Mouse (Mus musculus) common myeloid progenitor, adult 5-6 weeks (primary cell): ENCODE measurements around the gene Foxd1. TPM values are rescaled to one million over a fixed set of nuclear protein-coding genes. Genes with fewer than 3 reads are reported as not detected.

Experiments used
- ATAC-seq: replicated peaks from 2 replicates; pipeline ENCODE4 v1.8.0; 2016; ENCODE audit warnings: low read depth, mild to moderate bottlenecking, moderate TSS enrichment, inconsistent platforms; ENCODE audit not compliant: poor library complexity, severe bottlenecking
- total RNA-seq: library from RNA; stranded (forward); fragments of 200-1000, 187-1606 nt; gene quantifications from 2 replicates; pipeline ENCODE4 v1.2.3, GENCODE M21; 2017

Gene Foxd1
- total RNA-seq, 1 experiment from 2014 or later, result not detected

DNA sequence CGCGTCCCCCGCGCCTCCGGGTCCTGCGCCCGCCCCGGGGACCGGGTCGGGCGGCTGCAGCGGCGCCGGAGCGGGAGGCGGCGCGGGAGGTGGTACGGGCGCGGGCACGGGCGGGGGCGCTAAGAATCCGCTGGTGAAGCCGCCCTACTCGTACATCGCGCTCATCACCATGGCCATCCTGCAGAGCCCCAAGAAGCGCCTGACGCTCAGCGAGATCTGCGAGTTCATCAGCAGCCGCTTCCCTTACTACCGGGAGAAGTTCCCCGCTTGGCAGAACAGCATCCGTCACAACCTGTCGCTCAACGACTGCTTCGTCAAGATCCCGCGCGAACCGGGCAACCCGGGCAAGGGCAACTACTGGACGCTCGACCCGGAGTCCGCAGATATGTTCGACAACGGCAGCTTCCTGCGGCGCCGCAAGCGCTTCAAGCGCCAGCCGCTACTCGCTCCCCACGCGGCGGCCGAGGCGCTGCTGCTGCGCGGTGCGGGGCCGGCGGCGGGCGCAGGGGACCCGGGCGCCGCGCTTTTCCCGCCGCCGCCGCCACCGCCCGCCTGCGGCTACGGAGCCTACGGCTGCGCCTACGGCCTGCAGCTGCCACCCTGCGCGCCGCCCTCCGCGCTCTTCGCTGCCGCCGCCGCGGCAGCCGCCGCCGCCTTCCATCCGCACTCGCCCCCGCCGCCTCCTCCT lies 973 bp downstream of the Foxd1 start:
- ATAC-seq, result no peak

DNA sequence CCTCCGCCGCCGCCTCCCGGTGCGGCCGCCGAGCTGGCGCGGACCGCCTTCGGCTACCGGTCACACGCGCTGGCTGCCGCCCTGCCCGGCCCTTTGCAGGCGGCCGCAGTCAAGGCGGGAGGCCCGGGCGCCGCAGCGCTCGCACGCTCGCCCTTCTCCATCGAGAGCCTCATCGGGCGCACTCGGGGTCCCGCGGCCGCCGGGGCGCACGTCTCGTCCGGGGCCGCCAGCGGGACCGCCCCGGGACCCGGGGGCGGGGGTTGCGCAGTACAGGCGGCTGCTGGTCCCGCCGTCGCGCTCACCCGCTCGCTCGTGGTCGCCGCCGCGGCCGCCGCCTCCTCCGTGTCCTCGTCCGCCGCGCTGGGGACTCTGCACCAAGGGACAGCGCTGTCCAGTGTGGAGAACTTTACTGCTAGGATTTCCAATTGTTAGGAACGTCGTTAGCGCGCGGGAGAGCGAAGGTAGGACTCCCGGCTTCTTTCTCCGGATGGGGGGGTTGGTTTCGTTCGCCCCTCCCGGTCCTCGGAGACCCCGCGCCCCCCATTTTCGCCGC lies 1.6 kb downstream of the Foxd1 start:
- ATAC-seq, result no peak

DNA sequence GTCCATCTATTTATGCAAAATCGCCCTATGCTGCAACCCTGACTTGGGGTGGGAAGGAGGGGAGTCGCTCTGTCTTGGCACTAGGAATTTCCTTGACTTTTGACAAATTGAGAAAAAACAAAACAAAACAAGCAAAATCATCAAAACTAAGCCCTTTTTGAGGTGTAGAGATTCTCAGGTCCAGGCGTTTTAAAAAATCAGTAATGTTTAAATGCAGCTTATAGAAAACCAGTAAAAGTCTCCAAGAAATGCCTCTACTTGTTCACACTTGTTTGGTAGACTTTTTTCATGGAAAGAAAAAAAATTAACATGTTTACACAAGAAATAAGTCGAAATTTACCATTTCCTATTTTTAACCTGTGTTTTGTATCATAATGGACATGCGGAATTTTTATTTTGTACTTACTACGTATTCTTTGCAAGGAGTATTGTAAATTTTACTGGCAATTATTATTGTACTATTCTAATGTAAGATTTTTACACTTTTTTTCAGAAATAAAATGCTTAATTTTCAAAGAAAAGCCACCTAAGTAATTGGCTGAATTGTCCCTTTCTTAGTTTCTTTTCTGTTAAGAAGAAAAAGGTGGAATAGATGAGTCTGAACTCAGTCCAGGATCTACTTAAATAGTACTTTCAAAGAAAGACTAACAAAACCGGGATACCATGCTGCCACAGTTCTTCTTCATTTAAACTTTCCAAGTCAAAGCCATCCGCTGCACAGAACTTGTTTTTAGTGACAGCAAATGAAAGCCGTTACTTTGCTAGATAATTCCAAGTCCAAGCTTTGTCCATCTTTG lies 2.3 kb downstream of the Foxd1 start:
- no peak for ATAC-seq

DNA sequence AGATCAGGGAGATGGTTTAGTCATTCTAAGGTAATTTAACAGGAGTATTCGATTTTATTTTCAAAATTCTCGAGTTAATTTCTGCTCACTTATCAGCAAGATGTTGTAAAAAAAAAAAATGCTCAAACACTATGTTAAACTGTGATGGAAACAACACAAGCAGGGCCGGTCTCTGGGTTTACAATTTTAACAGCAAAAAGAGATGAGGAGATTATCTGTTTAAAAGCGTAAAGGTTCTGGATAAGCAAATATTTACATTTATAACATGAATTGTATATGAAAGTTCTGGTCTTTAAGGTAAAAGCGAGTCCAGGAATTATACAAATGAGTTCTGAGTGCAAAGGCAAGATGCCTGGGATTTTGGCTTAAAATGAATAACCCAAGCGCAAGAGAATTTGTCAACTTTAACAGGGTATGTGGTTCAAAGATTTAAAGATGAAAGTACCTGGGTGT lies 3.0 kb downstream of the Foxd1 start:
- ATAC-seq, result no peak

DNA sequence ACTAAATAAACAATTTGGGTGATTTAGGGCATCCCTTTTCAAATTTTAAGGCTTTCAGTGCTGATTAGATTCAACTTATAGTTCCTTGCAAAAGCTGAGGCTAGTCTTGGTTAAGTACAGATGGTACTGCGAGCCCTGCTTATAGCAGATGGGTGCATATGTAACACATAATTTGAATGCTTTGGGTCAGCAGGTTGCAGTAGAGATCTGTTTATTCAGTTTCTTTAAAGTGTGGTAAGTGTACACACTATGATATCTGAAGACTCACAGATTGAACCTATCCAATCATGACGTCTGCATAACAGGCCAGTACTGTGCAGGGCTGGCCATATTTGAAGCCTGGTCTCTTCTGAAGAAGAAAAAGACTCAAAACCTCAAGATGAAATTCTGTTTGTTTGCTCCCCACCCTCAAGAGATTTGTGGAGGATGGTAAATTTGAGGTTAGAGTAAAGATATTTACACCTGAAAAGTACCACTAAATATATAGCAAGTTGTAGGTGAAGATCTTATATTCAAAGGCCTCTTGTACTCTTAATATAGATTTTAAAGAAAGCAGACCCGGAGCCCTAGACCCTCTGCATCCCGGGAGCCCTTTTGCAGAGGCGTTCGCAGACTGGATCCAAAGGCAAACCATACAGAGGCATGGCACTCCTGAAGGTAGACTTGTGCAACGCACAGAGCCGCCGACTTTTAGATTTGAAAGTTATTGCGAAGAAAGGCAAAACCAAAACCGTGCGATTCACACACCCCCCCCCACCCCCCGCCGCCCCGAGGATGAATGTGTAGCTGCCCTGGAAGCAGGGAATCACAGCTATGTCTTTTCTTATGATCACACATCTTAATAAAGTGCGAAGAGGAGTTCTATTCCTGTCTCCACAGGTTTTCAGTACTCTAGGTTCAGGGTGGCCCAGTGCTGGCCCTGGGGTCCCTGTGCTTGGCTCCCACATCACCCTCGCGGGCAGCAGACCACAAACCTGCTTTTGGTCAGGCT lies 3.7 kb downstream of the Foxd1 start:
- no peak for ATAC-seq

DNA sequence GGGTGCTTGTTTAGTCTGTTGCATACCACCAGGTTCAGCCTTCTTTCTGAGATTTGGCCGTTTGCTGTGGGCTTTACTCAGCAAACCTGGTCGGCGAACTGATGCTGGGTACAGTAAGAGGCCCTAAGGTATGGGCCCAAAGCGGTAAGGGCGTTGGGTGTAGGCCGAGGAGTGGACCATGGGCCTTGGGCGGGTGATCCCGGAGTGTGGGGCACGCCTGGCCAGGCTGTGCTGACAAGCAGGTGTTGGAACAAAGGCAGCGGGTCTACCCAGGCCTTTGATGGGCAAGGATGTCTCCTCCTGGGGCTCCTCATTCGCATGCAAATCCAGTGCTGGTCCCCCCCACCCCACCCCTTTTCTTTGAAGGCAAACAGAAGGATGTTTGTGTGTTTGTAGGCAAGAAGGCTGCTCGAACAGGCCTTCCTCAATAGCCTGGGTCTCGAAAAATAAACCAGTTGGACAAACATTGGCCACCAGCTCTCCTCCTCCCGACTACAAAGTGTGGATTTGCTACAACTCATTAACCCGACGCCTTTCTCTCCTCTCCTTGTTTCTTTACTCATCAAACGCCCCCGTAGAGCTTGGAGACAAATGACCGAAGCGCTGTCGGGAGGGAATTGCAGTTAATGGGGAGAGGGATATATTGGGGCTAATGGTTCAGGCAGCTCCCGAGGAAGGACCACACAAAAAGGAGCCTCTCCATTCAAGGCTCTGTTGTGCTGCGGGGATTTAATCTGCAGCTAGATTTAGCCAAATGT lies 4.6 kb downstream of the Foxd1 start:
- no peak for ATAC-seq

DNA sequence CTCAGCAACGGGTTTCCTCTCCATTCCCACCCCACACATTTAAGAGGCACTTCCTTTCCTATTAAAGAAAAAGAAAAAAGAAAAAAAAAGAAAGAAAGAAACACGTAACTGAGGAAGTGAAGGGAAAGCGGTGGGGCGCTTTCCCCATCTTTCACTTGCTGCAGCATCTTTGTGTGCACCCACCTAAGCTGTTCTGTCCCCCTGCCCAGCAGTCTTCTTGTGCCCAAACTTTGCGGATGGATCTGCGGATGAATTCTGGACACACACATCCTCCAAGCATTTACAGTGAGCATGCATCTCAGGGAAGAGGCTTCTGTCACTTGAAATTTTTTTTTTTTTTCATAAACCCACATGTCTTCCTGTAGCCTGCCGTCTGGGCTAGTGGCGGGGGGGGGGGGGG lies 5.3 kb downstream of the Foxd1 start:
- no peak for ATAC-seq

DNA sequence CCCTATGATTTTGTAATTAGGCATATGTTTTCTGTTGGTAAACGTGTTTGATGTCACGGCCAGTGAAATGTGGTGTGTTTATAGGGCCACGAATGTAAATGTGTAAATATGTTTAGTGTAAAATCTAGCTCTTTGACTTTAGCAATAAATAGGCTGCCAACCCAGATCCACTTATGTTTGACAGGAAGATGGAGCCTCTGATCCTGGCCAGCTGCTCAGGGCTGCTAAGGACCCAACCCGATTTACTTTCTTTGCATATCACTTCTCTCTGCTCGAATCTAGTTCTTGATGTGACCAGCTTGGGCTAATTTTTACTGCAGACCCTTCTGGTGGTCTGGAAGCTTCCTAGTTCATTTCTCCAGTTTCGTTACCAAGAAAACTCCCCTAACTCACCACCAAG lies 6.3 kb downstream of the Foxd1 start:
- ATAC-seq, result no peak

DNA sequence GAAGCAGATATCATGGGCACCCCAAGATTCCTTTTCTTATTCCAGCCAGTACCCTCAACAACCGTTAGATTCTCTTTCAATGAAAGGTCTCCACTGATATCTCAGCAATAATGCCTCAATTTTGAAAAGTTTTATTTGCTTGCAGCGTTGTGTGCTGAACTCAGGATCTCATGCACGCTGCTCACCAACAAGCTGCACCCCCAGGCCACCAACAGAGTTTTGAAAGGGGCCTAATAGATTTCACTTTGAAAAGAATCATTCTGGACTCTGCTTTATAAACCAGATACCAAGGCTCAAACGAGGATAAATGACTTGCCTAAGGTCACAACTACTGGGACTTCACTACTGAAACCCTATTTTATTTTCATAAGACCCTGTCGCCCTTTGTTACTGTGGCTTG lies 7.1 kb downstream of the Foxd1 start:
- ATAC-seq, result no peak

DNA sequence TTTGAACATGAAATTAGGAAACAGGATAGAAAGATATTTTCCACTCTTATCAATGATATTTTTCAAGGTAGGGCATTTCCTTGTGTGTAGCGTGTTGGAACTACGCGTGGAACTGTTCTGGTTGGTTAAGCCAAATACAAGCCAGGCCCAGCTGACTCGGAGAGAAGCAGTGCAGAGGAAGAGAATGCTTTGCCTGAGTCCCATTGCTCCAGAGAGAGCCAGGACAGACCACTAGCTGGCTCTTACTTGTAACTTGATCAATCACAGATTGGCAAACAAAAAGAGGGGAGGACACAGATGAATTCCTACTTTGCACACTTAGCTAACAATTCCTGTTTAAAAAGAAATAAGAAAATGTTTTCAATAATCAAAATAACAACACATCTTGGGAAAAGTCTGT lies 9.0 kb downstream of the Foxd1 start:
- ATAC-seq, result no peak

DNA sequence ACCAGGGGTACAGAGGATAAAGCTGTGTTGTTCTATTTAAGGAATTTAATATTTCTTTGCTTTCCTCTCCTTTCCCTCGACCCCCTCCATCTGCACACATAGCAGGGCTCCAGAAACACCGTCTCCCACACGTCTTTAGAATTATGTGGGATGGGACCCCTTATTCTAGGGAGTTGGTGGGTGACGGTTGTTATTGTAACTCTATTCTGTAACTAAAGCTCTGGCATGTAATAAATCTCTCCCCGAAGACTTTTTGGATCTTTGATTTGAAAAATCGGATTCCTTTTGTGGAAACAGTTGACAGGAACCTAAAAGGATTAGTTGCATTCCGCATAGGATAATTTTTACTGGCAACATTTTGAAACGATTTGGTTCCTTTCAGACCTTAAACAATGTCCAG lies 11.0 kb downstream of the Foxd1 start:
- no peak for ATAC-seq

DNA sequence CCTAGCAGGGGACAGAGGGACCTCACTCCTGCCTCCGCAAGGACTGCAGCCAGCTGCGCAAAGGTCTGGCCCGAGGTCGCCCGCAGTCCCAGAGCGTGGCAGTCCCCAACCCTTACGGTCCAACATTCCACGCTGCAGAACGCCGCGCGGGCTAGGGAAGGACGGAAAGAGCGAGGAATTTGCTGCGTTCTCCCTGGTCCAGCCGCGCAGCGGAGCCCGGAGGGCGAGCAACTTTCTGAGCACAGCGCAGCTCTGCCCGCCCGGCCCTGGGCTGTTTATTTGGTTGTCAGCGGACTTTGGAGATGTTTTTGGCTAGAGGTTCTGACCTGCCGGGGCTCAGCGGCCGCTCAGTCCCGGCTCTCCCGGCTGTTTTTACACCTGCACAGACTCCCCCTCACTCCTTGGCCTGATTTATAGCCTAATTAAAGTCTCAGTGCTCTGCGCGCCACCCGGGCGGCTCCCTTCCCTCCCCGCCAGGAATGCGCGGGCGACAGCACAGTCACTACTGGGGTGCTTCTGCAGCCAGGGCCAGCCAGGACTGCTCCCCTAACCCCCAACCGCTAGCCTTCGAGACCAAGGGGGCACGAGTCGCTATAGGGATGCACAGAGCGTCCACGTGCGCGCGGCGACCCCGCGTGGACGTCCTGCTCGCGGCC lies 11.9 kb downstream of the Foxd1 start:
- ATAC-seq, result no peak

DNA sequence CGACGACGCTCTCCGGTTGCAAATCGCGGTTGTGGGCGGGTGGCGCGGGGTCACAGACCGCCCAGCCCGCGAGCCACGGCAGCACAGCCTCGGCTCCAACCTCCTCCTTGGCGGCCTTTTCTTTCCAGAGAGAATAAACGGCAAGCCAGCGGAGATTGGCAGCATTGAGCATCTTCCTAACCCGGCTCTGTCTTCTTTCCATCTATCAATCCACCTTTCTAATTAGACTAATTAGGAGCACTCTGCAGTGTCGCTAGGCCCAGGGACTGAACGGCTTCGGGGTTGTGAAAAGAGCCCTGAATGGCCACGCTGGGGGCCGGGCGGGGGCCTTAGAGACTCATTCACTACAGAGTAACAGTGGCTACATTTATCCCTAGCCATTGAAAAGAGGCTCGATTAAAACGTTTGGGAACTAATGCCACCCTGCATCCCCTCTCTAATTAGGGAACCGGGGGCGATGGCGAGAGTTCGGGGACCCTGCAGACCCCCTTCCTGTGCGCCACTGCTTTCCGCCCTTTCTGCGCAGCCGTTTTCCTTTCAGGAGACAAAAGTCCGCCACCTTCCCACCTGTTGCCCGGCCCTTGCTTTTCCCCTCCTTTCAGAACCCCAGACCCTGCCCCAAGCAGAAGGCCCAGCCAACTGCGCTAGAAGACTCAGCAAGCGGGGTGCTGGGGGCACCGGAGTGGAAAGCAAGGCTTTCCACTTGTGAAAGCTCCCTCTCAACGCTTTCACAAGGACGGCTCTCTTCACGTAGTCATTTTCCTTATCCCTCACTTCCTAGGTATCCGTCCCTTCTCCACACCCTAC lies 12.6 kb downstream of the Foxd1 start:
- ATAC-seq, result no peak

DNA sequence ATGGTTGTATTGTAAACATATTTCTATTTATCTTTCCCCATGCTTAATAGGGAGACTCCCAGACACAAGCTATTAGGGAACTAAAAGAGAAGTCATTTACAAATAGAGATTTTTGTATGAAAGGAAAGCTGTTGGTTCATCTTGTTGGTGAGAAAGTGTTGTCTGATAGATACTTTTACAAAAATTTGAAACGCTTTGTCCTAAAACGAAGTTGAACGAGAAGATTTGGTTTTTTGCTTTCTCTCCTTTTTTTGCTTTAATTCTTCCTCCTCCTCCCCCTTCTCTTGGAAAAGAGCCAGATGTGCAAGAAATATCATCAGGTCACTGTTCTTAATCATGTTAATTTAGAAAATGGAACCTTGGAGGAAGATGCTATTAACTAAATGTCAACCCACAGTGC lies 13.6 kb downstream of the Foxd1 start:
- ATAC-seq, result no peak

DNA sequence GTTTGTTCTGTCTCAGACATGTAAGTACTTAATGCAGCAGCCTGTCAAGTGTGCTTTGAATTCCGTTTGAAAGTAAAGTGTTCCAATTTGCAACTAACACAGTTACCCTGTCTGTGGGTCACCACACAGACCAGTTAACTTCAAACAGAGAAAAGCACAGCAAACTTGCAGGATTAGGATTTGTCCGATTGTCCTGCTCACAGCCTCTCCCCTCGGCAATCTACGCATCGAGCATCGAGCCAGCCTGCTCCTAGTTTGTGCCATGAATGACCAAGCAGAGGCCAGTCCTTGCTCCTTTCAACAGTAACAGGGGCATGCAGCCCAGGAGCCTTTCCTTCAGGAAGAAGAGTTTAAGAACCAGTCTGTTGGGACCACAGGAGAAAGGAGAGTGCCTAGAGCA lies 15.0 kb downstream of the Foxd1 start:
- ATAC-seq, result no peak

DNA sequence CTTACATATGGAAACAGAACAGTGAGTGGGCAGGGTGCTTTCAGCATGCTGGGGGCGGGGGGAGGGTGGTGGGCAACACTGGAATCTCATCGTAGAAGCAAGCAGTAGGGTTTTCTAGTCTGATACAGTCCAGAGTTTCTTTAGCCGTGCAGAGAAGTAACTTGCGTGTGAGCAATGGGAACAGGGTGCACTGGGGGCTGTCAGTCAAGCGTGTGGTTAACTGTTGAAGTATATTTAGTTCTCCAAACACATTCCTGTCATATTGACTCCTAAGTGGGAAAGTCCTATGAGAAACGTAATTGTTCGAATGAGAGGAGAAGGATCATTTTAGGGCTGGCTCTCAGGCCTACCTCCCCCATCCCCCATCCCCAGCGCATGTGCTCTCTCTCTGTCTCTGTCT lies 20.5 kb downstream of the Foxd1 start:
- no peak for ATAC-seq

DNA sequence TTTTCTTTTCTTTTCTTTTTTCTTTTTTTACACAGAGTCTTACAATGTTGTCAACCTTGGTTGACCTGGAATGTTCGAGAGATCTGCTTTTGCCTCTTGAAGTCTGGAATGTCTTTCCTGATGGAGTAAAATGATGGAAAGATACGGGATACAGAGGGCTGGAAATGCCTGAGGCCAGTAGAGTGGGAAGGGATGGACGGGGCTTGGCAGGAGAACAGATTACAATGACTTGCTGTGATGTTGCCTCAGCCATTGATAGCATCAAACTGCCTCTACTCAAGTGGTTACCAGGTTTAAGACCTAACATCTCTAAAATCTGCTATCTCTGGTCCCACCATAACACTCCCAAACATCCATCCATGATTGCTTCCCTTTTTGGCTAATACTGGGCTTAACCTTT lies 20.9 kb downstream of the Foxd1 start:
- ATAC-seq, result no peak

DNA sequence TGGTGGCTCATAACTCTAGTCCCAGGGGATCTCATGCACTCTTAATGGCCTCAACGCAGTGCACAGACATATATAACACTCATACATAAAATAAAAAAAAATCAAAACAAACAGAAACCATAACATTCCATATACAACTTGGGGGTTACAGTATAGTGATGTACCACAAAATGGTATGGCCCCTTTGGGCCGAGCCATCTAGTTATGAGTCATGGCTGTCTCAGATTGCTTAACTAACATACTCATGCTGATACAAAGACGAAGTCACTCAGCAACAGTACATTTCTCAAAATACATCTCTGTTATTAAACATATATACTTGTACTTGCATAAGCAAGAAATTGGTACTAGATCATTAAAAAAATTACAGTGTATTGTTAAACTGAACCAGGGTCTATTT lies 23.7 kb downstream of the Foxd1 start:
- no peak for ATAC-seq
